In the genomic region with DNA sequence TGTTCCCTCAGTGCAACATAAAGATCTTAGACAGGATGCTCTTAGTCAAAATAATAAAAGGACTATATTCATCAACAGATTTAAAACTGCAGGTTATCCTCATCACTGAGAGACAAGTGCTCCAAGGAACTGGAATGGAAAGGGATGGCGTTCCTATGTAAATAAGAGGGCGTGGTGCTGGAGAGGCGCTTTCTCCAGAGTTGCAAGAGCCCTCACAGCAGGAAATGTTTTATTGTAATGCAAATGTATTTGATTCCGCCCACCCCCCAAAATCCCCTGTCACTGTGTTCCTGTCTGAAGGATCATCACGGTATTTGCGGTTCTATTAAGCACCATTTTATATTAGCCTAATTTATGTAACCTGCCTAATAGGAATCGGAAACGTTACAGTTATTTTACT, we compare ENCODE assay signal across 9 mouse cellular contexts.
DNase-seq lines count a peak whose midpoint lies in the region; ATAC-seq and TF ChIP-seq lines count a peak whose summit lies in the region.
"Had no signal": no experiment of that assay in that cellular context is flagged by ENCODE, and none has a peak within 500 bp of the region (broad histone marks: within the 10 kb centered on the region; RNA-seq: fewer than 3 reads in every experiment).

No protein-coding gene starts in this region.

- peak overlapping the region; percentile 20; the same call in 1 of the 2 replicates for H3K4me2 ChIP-seq in intestine, embryonic 14.5 days (ENCODE audit: low read length)
- H3K4me2 ChIP-seq in intestine, postnatal 0 days (replicated peaks; ENCODE audit: low read depth), result no peak overlapping the region
- H3K4me2 ChIP-seq in forebrain, embryonic 11.5 days (ENCODE audit: low read depth, low read length, severe bottlenecking), result peak overlapping the region; percentile 13; the same call in 1 of the 2 replicates
- peak overlapping the region; percentile 52 for H3K4me2 ChIP-seq in midbrain, embryonic 13.5 days (replicated peaks)
- H3K4me2 ChIP-seq: limb, embryonic 15.5 days had no signal

- TF ChIP-seq CTCF in intestine, postnatal 0 days (IDR thresholded peaks at IDR 0.05; ENCODE audit: low read depth), result no peak

- H3K36me3 ChIP-seq in intestine, embryonic 14.5 days (ENCODE audit: control insufficient read depth, insufficient read depth, low read length), result no peaks in the 10 kb centered on the region
- no peaks in the 10 kb centered on the region for H3K36me3 ChIP-seq in intestine, postnatal 0 days (ENCODE audit: control insufficient read depth, insufficient read depth)
- H3K36me3 ChIP-seq in forebrain, embryonic 11.5 days (ENCODE audit: control insufficient read depth, insufficient read depth, low read length), result no peaks in the 10 kb centered on the region
- no peaks in the 10 kb centered on the region for H3K36me3 ChIP-seq in midbrain, embryonic 13.5 days
- H3K36me3 ChIP-seq: limb, embryonic 15.5 days had no signal

- H3K4me1 ChIP-seq in intestine, embryonic 14.5 days (replicated peaks; ENCODE audit: control insufficient read depth, insufficient read depth, low read length), result no peaks in the 10 kb centered on the region; the same call in 1 of the 2 replicates
- H3K4me1 ChIP-seq in intestine, postnatal 0 days (replicated peaks; ENCODE audit: control insufficient read depth, insufficient read depth, low read length), result no peaks in the 10 kb centered on the region
- peaks cover 10% of the 10 kb centered on the region; the same call in 1 of the 2 replicates for H3K4me1 ChIP-seq in forebrain, embryonic 11.5 days (replicated peaks; ENCODE audit: control insufficient read depth, insufficient read depth, low read length)
- H3K4me1 ChIP-seq in midbrain, embryonic 13.5 days (replicated peaks), result peaks cover 26% of the 10 kb centered on the region
- H3K4me1 ChIP-seq: limb, embryonic 15.5 days had no signal

- no peak overlapping the region for H3K9ac ChIP-seq in intestine, embryonic 14.5 days (ENCODE audit: low read length)
- H3K9ac ChIP-seq in intestine, postnatal 0 days (ENCODE audit: low read depth, low read length), result no peak overlapping the region
- H3K9ac ChIP-seq in forebrain, embryonic 11.5 days (ENCODE audit: low read length), result no peak overlapping the region
- no peak overlapping the region; the same call in 1 of the 2 replicates for H3K9ac ChIP-seq in midbrain, embryonic 13.5 days (replicated peaks)
- H3K9ac ChIP-seq: limb, embryonic 15.5 days had no signal

- no peak for DNase-seq in intestine, embryonic 14.5 days (ENCODE audit: low spot score)
- peak; percentile 74 for DNase-seq in WW6 (ENCODE audit: low read depth, low spot score)
- peak; percentile 57 for DNase-seq in forebrain, embryonic 11.5 days (ENCODE audit: low spot score)
- no peak for DNase-seq in Muller cell, postnatal 12 days (ENCODE audit: inconsistent ontology term)
- DNase-seq in cerebellum, adult 11 months, result no peak
- no peak for DNase-seq in right cerebral cortex, postnatal 4 days

- 8% methylated on average over 8 of the region's 8 CpGs for WGBS in intestine, embryonic 14.5 days
- WGBS in intestine, postnatal 0 days, result 12% methylated on average over 8 of the region's 8 CpGs
- WGBS in forebrain, embryonic 11.5 days, result 2% methylated on average over 8 of the region's 8 CpGs
- under 1% methylated on average over 8 of the region's 8 CpGs for WGBS in midbrain, embryonic 13.5 days

- H3K4me3 ChIP-seq in intestine, embryonic 14.5 days (ENCODE audit: low read depth, low read length), result no peak overlapping the region
- H3K4me3 ChIP-seq in intestine, postnatal 0 days (ENCODE audit: low read depth, low read length), result no peak overlapping the region
- H3K4me3 ChIP-seq in forebrain, embryonic 11.5 days (ENCODE audit: low read depth, low read length), result peak overlapping the region; percentile 1; the same call in 1 of the 2 replicates
- H3K4me3 ChIP-seq in midbrain, embryonic 13.5 days (replicated peaks), result peak overlapping the region; percentile 21; the same call in 1 of the 2 replicates
- H3K4me3 ChIP-seq: limb, embryonic 15.5 days had no signal

- ATAC-seq in intestine, embryonic 14.5 days (replicated peaks; ENCODE audit: low FRiP score, low TSS enrichment, low read depth), result no peak
- ATAC-seq in intestine, postnatal 0 days, result no peak
- ATAC-seq in forebrain, embryonic 11.5 days (replicated peaks; ENCODE audit: low FRiP score), result peak; percentile 72
- peak; percentile 78 for ATAC-seq in midbrain, embryonic 13.5 days

- H3K9me3 ChIP-seq in intestine, embryonic 14.5 days (ENCODE audit: control insufficient read depth, low read length), result no peaks in the 10 kb centered on the region
- H3K9me3 ChIP-seq in intestine, postnatal 0 days (ENCODE audit: control insufficient read depth), result no peaks in the 10 kb centered on the region
- no peaks in the 10 kb centered on the region for H3K9me3 ChIP-seq in forebrain, embryonic 11.5 days (ENCODE audit: control insufficient read depth, low read length)
- H3K9me3 ChIP-seq in midbrain, embryonic 13.5 days, result no peaks in the 10 kb centered on the region
- H3K9me3 ChIP-seq: limb, embryonic 15.5 days had no signal

- no peak overlapping the region for H3K27ac ChIP-seq in intestine, embryonic 14.5 days (ENCODE audit: low read depth)
- no peak overlapping the region for H3K27ac ChIP-seq in intestine, postnatal 0 days (ENCODE audit: low read depth, low read length)
- H3K27ac ChIP-seq in forebrain, embryonic 11.5 days (ENCODE audit: low read depth, low read length), result no peak overlapping the region
- no peak overlapping the region for H3K27ac ChIP-seq in midbrain, embryonic 13.5 days
- H3K27ac ChIP-seq: limb, embryonic 15.5 days had no signal

- H3K27me3 ChIP-seq in intestine, embryonic 14.5 days (replicated peaks; ENCODE audit: control insufficient read depth, insufficient read depth, low read length), result no peaks in the 10 kb centered on the region
- no peaks in the 10 kb centered on the region for H3K27me3 ChIP-seq in intestine, postnatal 0 days (replicated peaks; ENCODE audit: control insufficient read depth, insufficient read depth, low read length)
- H3K27me3 ChIP-seq in forebrain, embryonic 11.5 days (ENCODE audit: control insufficient read depth, insufficient read depth, low read length), result no peaks in the 10 kb centered on the region
- no peaks in the 10 kb centered on the region for H3K27me3 ChIP-seq in midbrain, embryonic 13.5 days
- H3K27me3 ChIP-seq: limb, embryonic 15.5 days had no signal

Comparison
In these comparisons a context has a peak if more than half of its experiments do, and no peak if none do; other contexts are left out.
1. ATAC-seq: peak in forebrain, embryonic 11.5 days (single experiment) and midbrain, embryonic 13.5 days (single experiment); none in intestine, embryonic 14.5 days (single experiment) and intestine, postnatal 0 days (single experiment).
2. DNase-seq: peak in WW6 (single experiment) and forebrain, embryonic 11.5 days (single experiment); none in intestine, embryonic 14.5 days (single experiment), Muller cell, postnatal 12 days (single experiment), cerebellum, adult 11 months (single experiment) and right cerebral cortex, postnatal 4 days (single experiment).
3. H3K4me3 ChIP-seq: peak in forebrain, embryonic 11.5 days (single experiment) and midbrain, embryonic 13.5 days (single experiment); none in intestine, embryonic 14.5 days (single experiment) and intestine, postnatal 0 days (single experiment).